Mouse (Mus musculus): ENCODE measurements around the gene Tbc1d16.

DNA sequence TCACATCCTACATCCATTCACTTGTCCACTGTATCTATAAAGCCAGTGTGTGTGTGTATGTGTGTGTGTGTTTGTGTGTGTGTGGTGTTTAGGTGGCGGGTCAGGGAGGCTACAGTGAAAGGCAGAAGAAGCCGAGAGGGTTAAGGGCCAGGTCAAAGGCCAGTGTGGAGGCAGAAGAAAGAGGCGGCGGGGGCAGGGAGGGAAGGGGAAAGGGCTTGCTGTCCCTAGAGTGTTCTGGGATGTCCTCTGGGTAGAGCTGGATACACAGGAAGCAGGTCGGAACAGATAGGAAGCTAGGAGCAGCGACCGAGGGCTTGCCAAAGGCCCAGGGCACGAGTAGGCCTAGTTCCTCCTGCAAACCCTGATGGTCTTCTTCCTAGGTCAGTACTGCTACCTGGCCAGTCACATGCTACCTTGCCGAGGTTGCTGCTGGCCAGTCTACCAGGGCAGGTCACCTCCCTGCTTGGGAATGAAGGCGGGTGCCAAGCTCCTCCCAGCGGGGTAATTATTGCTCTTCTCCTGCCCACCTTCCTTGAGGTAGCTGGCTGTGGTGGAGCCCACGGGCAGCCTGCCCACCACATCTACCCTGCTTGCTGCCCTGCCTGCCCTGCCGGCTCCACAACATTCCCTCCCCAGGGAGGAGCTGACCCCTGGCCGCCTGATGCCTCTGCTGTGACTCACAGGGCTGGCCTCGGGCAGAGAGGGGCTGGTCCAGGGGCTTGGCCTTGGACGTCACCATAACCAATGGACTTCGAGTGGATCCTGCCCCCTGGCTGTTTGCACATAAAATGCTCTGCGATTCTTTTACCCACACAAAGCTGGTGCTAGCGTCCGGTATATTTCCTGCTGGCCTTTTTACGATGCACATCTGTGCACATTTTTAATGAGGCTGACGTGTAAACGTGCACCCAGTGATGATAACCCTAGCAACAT lies 102.1 kb downstream of the Tbc1d16 start:
- no peak; the same call in 1 of the 2 replicates for TF ChIP-seq CTCF (IDR thresholded peaks at IDR 0.05; ENCODE audit: low read depth, low read length)
- no peak for TF ChIP-seq POLR2A (IDR thresholded peaks at IDR 0.05; ENCODE audit: borderline replicate concordance, low read depth, low read length)

All from bone marrow macrophage, adult 2 months (primary cell).